Mouse (Mus musculus) midbrain, embryonic 14.5 days (tissue): Measurements from ENCODE around the gene Ino80b. TPM values are rescaled to one million over a fixed set of nuclear protein-coding genes. Genes with fewer than 3 reads are reported as not detected.

ENCODE experiments used
- ATAC-seq: fragments of 200-750 bp; cut with Nextera tagmentation; 2 replicates; pipeline ENCODE4 v1.8.0; 2017; ENCODE audit warnings: moderate number of reproducible peaks, moderate library complexity; ENCODE audit not compliant: low FRiP score, low TSS enrichment
- DNase-seq: peaks from one replicate; pipeline ENCODE4 v3.0.0-alpha.2; 2015
- H3K27ac ChIP-seq: fragments of 300-500 bp; sonication (generic); replicated peaks from 2 replicates; pipeline ENCODE4 v1.5.1; 2014; ENCODE audit warnings: mild to moderate bottlenecking, low read depth, low read length, moderate library complexity
- H3K27me3 ChIP-seq: fragments of 300-500 bp; sonication (generic); 2 replicates; pipeline ENCODE4 v1.6.1; 2014; ENCODE audit warnings: low read length, control low read depth, mixed read lengths; ENCODE audit not compliant: control insufficient read depth, insufficient read depth
- H3K36me3 ChIP-seq: fragments of 300-500 bp; sonication (generic); 2 replicates; pipeline ENCODE4 v1.6.1; 2014; ENCODE audit warnings: low read length, control low read depth; ENCODE audit not compliant: control insufficient read depth, insufficient read depth
- H3K4me1 ChIP-seq: fragments of 300-500 bp; sonication (generic); 2 replicates; pipeline ENCODE4 v1.6.1; 2014; ENCODE audit warnings: mild to moderate bottlenecking, antibody characterized with exemption, low read length, control low read depth; ENCODE audit not compliant: control insufficient read depth, insufficient read depth
- H3K4me2 ChIP-seq: fragments of 300-500 bp; sonication (generic); 2 replicates; pipeline ENCODE4 v1.6.1; 2014; ENCODE audit warnings: mild to moderate bottlenecking, low read length, moderate library complexity
- H3K4me3 ChIP-seq: fragments of 300-500 bp; sonication (generic); replicated peaks from 2 replicates; pipeline ENCODE4 v1.5.1; 2014; ENCODE audit warnings: low read depth, low read length
- H3K9ac ChIP-seq: fragments of 300-500 bp; sonication (generic); replicated peaks from 2 replicates; pipeline ENCODE4 v1.6.1; 2014; ENCODE audit warnings: mild to moderate bottlenecking, low read length, moderate library complexity
- H3K9me3 ChIP-seq: fragments of 300-500 bp; sonication (generic); 2 replicates; pipeline ENCODE4 v1.6.1; 2016; ENCODE audit warnings: low read length, control low read depth, mixed read lengths; ENCODE audit not compliant: control insufficient read depth
- WGBS: fragments of 180-500 bp; shearing (Covaris S2); extraction: QIAGEN DNeasy Blood & Tissue Kit; methylation state at CpG from one replicate; pipeline ENCODE4 v1.1.7; 2014; 5-methylcytosine and 5-hydroxymethylcytosine counted together
- polyA plus RNA-seq: library from polyadenylated mRNA; unstranded; fragments of >200 nt; fragmentation: Nextera tagmentation; extraction: Ambion mirVana; gene quantifications from 2 replicates; pipeline ENCODE4 v1.2.1, GENCODE M21; 2014

The Ino80b gene
- polyA plus RNA-seq, 1 experiment from 2014 or later, result 13.1 TPM

- DNase-seq (no peak), ATAC-seq (no peak)
- WGBS, result 54% methylated on average over 7 of the region's 7 CpGs
- Histone ChIP-seq H3K4me2 (no peak overlapping the region), H3K27ac (no peak overlapping the region), H3K9ac (no peak overlapping the region), H3K9me3 (no peaks in the 10 kb centered on the region), H3K4me3 (no peak overlapping the region), H3K4me1 (peaks cover under 1% of the 10 kb centered on the region; the same call in 1 of the 2 replicates), H3K27me3 (no peaks in the 10 kb centered on the region), H3K36me3 (peaks cover 7% of the 10 kb centered on the region)
Observed at GRCm38 (mm10) chr6:83147280-83147679, 22.0 kb upstream of the Ino80b start.

- Histone ChIP-seq H3K4me1 (peaks cover 5% of the 10 kb centered on the region; the same call in 1 of the 2 replicates), H3K27me3 (peaks cover 5% of the 10 kb centered on the region; the same call in 1 of the 2 replicates), H3K27ac (no peak overlapping the region), H3K9ac (no peak overlapping the region), H3K9me3 (no peaks in the 10 kb centered on the region), H3K4me3 (no peak overlapping the region), H3K4me2 (no peak overlapping the region), H3K36me3 (peaks cover 3% of the 10 kb centered on the region; the same call in 1 of the 2 replicates)
- no peak for ATAC-seq
- DNase-seq, result no peak
- 81% methylated on average over 9 of the region's 9 CpGs for WGBS
Observed at GRCm38 (mm10) chr6:83145805-83146204, 20.6 kb upstream of the Ino80b start.

GRCm38 (mm10) chr6:83145209-83145608, 20.0 kb upstream of the Ino80b start:
- H3K4me2 ChIP-seq, result no peak overlapping the region

GRCm38 (mm10) chr6:83142886-83143285, 17.7 kb upstream of the Ino80b start:
- H3K9me3 ChIP-seq, result no peaks in the 10 kb centered on the region
- no peak overlapping the region for H3K27ac ChIP-seq
- H3K4me2 ChIP-seq, result peak overlapping the region; percentile 60
- H3K9ac ChIP-seq, result no peak overlapping the region
- ATAC-seq (no peak), DNase-seq (no peak)
- peaks cover 14% of the 10 kb centered on the region for H3K4me1 ChIP-seq
- H3K36me3 ChIP-seq, result no peaks in the 10 kb centered on the region
- 55% methylated on average over 11 of the region's 11 CpGs for WGBS
- peaks cover 5% of the 10 kb centered on the region; the same call in 1 of the 2 replicates for H3K27me3 ChIP-seq
- no peak overlapping the region for H3K4me3 ChIP-seq

More at GRCm38 (mm10) chr6:83145209-83145608, 20.0 kb upstream of the Ino80b start:
- H3K27ac ChIP-seq, result no peak overlapping the region
- peaks cover 3% of the 10 kb centered on the region; the same call in 1 of the 2 replicates for H3K36me3 ChIP-seq
- H3K9me3 ChIP-seq, result no peaks in the 10 kb centered on the region
- ATAC-seq, result no peak
- 85% methylated on average over 2 of the region's 2 CpGs for WGBS
- no peak overlapping the region for H3K4me3 ChIP-seq
- peaks cover 5% of the 10 kb centered on the region; the same call in 1 of the 2 replicates for H3K27me3 ChIP-seq
- H3K4me1 ChIP-seq, result peaks cover 5% of the 10 kb centered on the region; the same call in 1 of the 2 replicates
- DNase-seq, result no peak
- H3K9ac ChIP-seq, result no peak overlapping the region

GRCm38 (mm10) chr6:83142211-83142731, 17.0 kb upstream of the Ino80b start:
- peak overlapping the region; percentile 55 for H3K9ac ChIP-seq
- 2% methylated on average over 41 of the region's 41 CpGs for WGBS
- peak overlapping the region; percentile 60 for H3K4me2 ChIP-seq
- peak; percentile 64 for DNase-seq
- H3K27ac ChIP-seq, result no peak overlapping the region
- H3K4me3 ChIP-seq, result peak overlapping the region; percentile 31
- no peak for ATAC-seq
- H3K36me3 ChIP-seq, result no peaks in the 10 kb centered on the region
- H3K27me3 ChIP-seq, result peaks cover 5% of the 10 kb centered on the region; the same call in 1 of the 2 replicates
- H3K4me1 ChIP-seq, result peaks cover 20% of the 10 kb centered on the region
- no peaks in the 10 kb centered on the region for H3K9me3 ChIP-seq

DNA sequence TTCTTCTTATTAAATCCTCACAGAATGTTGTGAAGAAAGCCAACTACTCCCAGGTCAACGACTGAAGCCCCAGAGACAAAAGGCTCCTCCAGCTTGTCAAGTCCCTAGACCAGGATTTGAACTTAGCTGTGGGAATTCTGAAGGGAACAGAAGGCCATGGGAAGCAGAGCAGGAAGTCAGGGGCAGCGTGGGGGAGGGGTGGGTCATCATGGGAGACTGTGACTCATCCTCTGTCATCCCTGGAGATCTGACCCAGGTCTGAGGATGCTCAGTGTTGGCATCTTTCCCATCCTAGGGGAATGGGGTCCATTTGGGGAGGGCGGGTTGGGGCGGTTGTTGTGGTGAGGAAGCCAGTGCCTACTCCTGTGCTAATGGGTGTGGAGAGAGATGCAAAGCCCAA, 16.4 kb upstream of the Ino80b start:
- H3K4me2 ChIP-seq, result peak overlapping the region; percentile 60
- H3K36me3 ChIP-seq, result no peaks in the 10 kb centered on the region
- H3K9ac ChIP-seq, result no peak overlapping the region
- peak; percentile 19 for DNase-seq
- H3K9me3 ChIP-seq, result no peaks in the 10 kb centered on the region
- no peak overlapping the region for H3K4me3 ChIP-seq
- WGBS, result 32% methylated on average over 4 of the region's 4 CpGs
- no peak for ATAC-seq
- H3K27me3 ChIP-seq, result peaks cover 5% of the 10 kb centered on the region; the same call in 1 of the 2 replicates
- peaks cover 26% of the 10 kb centered on the region for H3K4me1 ChIP-seq
- no peak overlapping the region for H3K27ac ChIP-seq

- Histone ChIP-seq H3K4me1 (peaks cover 38% of the 10 kb centered on the region), H3K27me3 (peaks cover 7% of the 10 kb centered on the region; the same call in 1 of the 2 replicates), H3K4me2 (no peak overlapping the region), H3K9ac (no peak overlapping the region), H3K27ac (no peak overlapping the region), H3K9me3 (no peaks in the 10 kb centered on the region), H3K36me3 (no peaks in the 10 kb centered on the region), H3K4me3 (no peak overlapping the region)
- DNase-seq, result no peak
- ATAC-seq, result no peak
- 95% methylated on average over 8 of the region's 8 CpGs for WGBS
Observed at GRCm38 (mm10) chr6:83140044-83140443, 14.8 kb upstream of the Ino80b start.

GRCm38 (mm10) chr6:83138056-83138455, 12.8 kb upstream of the Ino80b start:
- Histone ChIP-seq H3K4me1 (peaks cover 38% of the 10 kb centered on the region), H3K9ac (peak overlapping the region; percentile 62), H3K27ac (peak overlapping the region; percentile 90), H3K4me2 (peak overlapping the region; percentile 65), H3K27me3 (peaks cover 7% of the 10 kb centered on the region; the same call in 1 of the 2 replicates), H3K9me3 (no peaks in the 10 kb centered on the region), H3K36me3 (no peaks in the 10 kb centered on the region), H3K4me3 (peak overlapping the region; percentile 39)
- 2% methylated on average over 11 of the region's 11 CpGs for WGBS
- DNase-seq, result peak; percentile 54
- peak; percentile 38; the same call in 1 of the 2 replicates for ATAC-seq

- peak overlapping the region; percentile 65 for H3K4me2 ChIP-seq
- DNase-seq (peak; percentile 78), ATAC-seq (peak; percentile 55)
- H3K27ac ChIP-seq, result peak overlapping the region; percentile 90
- H3K9ac ChIP-seq, result peak overlapping the region; percentile 62
- peaks cover 38% of the 10 kb centered on the region for H3K4me1 ChIP-seq
- no peaks in the 10 kb centered on the region for H3K9me3 ChIP-seq
- no peaks in the 10 kb centered on the region for H3K36me3 ChIP-seq
- H3K27me3 ChIP-seq, result peaks cover 7% of the 10 kb centered on the region; the same call in 1 of the 2 replicates
- H3K4me3 ChIP-seq, result peak overlapping the region; percentile 39
- under 1% methylated on average over 12 of the region's 12 CpGs for WGBS
Observed at GRCm38 (mm10) chr6:83137576-83137950, 12.3 kb upstream of the Ino80b start.
